Mouse (Mus musculus) olfactory bulb, adult 2 months (tissue): ENCODE results near the gene Lypd6. TPM values are rescaled to one million over a fixed set of nuclear protein-coding genes. Genes with fewer than 3 reads are reported as not detected.

Experiments
- H3K27ac ChIP-seq: fragments of 200-500 bp; 2 replicates; pipeline ENCODE4 v1.5.1; 2012; ENCODE audit warnings: low read depth, low read length; ENCODE audit not compliant: insufficient read depth
- H3K4me1 ChIP-seq: fragments of 200-500 bp; 2 replicates; pipeline ENCODE4 v1.6.1; 2012; ENCODE audit warnings: low read length; ENCODE audit not compliant: control insufficient read depth, insufficient read depth
- H3K4me3 ChIP-seq: fragments of 200-500 bp; 2 replicates; pipeline ENCODE4 v1.5.1; 2012; ENCODE audit warnings: mild to moderate bottlenecking, low read depth, low read length, moderate library complexity; ENCODE audit not compliant: insufficient read depth
- CTCF ChIP-seq: fragments of 200-500 bp; IDR thresholded peaks from 2 replicates; pipeline ENCODE4 v1.5.1; 2012; ENCODE audit warnings: low read depth, mild to moderate bottlenecking, low read length, moderate library complexity; ENCODE audit not compliant: insufficient read depth
- POLR2A ChIP-seq: fragments of 200-500 bp; IDR thresholded peaks from 2 replicates; pipeline ENCODE4 v1.6.1; 2012; ENCODE audit warnings: mild to moderate bottlenecking, low read depth, low read length, moderate library complexity; ENCODE audit not compliant: insufficient read depth
- WGBS: fragments of 180-500 bp; shearing (Covaris S2); methylation state at CpG from one replicate; pipeline ENCODE4 v1.1.7; 2018; 5-methylcytosine and 5-hydroxymethylcytosine counted together
- polyA plus RNA-seq: library from polyadenylated mRNA; stranded (reverse); fragments of >200 nt; gene quantifications from 2 replicates; pipeline ENCODE4 v1.2.4, GENCODE M21; 2012; ENCODE audit warnings: low replicate concordance; ENCODE audit not compliant: missing spikeins, insufficient read depth, insufficient read length

The Lypd6 gene
- polyA plus RNA-seq, 1 experiment: not detected

- H3K4me1 ChIP-seq: peaks cover 2% of the 10 kb centered on the region; the same call in 1 of the 2 replicates
- 77% methylated on average over 7 of the region's 7 CpGs for WGBS
Observed at GRCm38 (mm10) chr2:50103850-50104503, 37.7 kb downstream of the Lypd6 start.

GRCm38 (mm10) chr2:50105590-50105989 is 39.4 kb downstream of the Lypd6 start:
- Histone ChIP-seq H3K27ac (no peak overlapping the region), H3K4me3 (no peak overlapping the region), H3K4me1 (peaks cover 2% of the 10 kb centered on the region; the same call in 1 of the 2 replicates)
- 88% methylated on average over 3 of the region's 3 CpGs for WGBS
- no peak for TF ChIP-seq POLR2A
- no peak for TF ChIP-seq CTCF

More at GRCm38 (mm10) chr2:50103850-50104503, 37.7 kb downstream of the Lypd6 start:
- TF ChIP-seq CTCF (no peak), POLR2A (no peak)
- Histone ChIP-seq H3K27ac (no peak overlapping the region), H3K4me3 (no peak overlapping the region)

- H3K27ac ChIP-seq: no peak overlapping the region
- WGBS: 95% methylated on average over 3 of the region's 3 CpGs
- peaks cover 2% of the 10 kb centered on the region; the same call in 1 of the 2 replicates for H3K4me1 ChIP-seq
- TF ChIP-seq POLR2A: no peak
- TF ChIP-seq CTCF: no peak
- H3K4me3 ChIP-seq: no peak overlapping the region
Observed at GRCm38 (mm10) chr2:50105992-50106391, 39.8 kb downstream of the Lypd6 start.

- H3K4me3 ChIP-seq: no peak overlapping the region
- TF ChIP-seq CTCF (no peak), POLR2A (no peak)
- 92% methylated on average over 3 of the region's 3 CpGs for WGBS
Observed at GRCm38 (mm10) chr2:50106879-50107278, 40.6 kb downstream of the Lypd6 start.

GRCm38 (mm10) chr2:50110167-50110566 is 43.9 kb downstream of the Lypd6 start:
- 52% methylated on average over 10 of the region's 10 CpGs for WGBS
- TF ChIP-seq CTCF: no peak
- no peak for TF ChIP-seq POLR2A
- Histone ChIP-seq H3K4me1 (no peaks in the 10 kb centered on the region), H3K27ac (no peak overlapping the region), H3K4me3 (no peak overlapping the region)

More at GRCm38 (mm10) chr2:50106879-50107278, 40.6 kb downstream of the Lypd6 start:
- Histone ChIP-seq H3K4me1 (no peaks in the 10 kb centered on the region), H3K27ac (no peak overlapping the region)

GRCm38 (mm10) chr2:50111169-50111568 is 44.9 kb downstream of the Lypd6 start:
- Histone ChIP-seq H3K4me3 (no peak overlapping the region), H3K4me1 (no peaks in the 10 kb centered on the region), H3K27ac (no peak overlapping the region)
- 81% methylated on average over 3 of the region's 3 CpGs for WGBS
- TF ChIP-seq POLR2A (no peak), CTCF (no peak)

- no peak for TF ChIP-seq CTCF
- no peak for TF ChIP-seq POLR2A
- Histone ChIP-seq H3K4me3 (no peak overlapping the region), H3K4me1 (no peaks in the 10 kb centered on the region), H3K27ac (no peak overlapping the region)
- WGBS: 71% methylated on average over 1 of the region's 1 CpGs
Observed at GRCm38 (mm10) chr2:50111609-50112008, 45.4 kb downstream of the Lypd6 start.

- Histone ChIP-seq H3K4me1 (no peaks in the 10 kb centered on the region), H3K4me3 (no peak overlapping the region), H3K27ac (no peak overlapping the region)
- no peak for TF ChIP-seq CTCF
- TF ChIP-seq POLR2A: no peak
- WGBS: 91% methylated on average over 5 of the region's 5 CpGs
Observed at GRCm38 (mm10) chr2:50112427-50112826, 46.2 kb downstream of the Lypd6 start.

- no peaks in the 10 kb centered on the region for H3K4me1 ChIP-seq
- 98% methylated on average over 7 of the region's 7 CpGs for WGBS
Observed at GRCm38 (mm10) chr2:50119101-50119500, 52.9 kb downstream of the Lypd6 start.

More at GRCm38 (mm10) chr2:50119101-50119500, 52.9 kb downstream of the Lypd6 start:
- no peak overlapping the region for H3K27ac ChIP-seq
- H3K4me3 ChIP-seq: no peak overlapping the region
- TF ChIP-seq CTCF (no peak), POLR2A (no peak)
